Mouse (Mus musculus) splenic B cell, adult 2 months (primary cell): ENCODE measurements around the gene Ccdc141.
A peak's percentile ranks its signal among the peaks of the same experiment; 100 is the strongest.
"Not testable (repeated sequence)": the region's sequence is repeated elsewhere in the genome, so short reads cannot be mapped to it uniquely, and the experiment has no call there.

ENCODE experiments used
- DNase-seq: peaks from one replicate; pipeline ENCODE4 v3.0.0-alpha.2; 2011; ENCODE audit warnings: low read depth, low spot score
- H3K27me3 ChIP-seq: 2 replicates; pipeline ENCODE4 v1.6.1; 2012; ENCODE audit warnings: mild to moderate bottlenecking, low read length, moderate library complexity, mixed read lengths; ENCODE audit not compliant: control insufficient read depth, poor library complexity, insufficient read depth, severe bottlenecking
- H3K36me3 ChIP-seq: 2 replicates; pipeline ENCODE4 v1.6.1; 2012; ENCODE audit warnings: mild to moderate bottlenecking, low read length, moderate library complexity, mixed read lengths; ENCODE audit not compliant: control insufficient read depth, poor library complexity, insufficient read depth, severe bottlenecking

Ccdc141 gene

DNA sequence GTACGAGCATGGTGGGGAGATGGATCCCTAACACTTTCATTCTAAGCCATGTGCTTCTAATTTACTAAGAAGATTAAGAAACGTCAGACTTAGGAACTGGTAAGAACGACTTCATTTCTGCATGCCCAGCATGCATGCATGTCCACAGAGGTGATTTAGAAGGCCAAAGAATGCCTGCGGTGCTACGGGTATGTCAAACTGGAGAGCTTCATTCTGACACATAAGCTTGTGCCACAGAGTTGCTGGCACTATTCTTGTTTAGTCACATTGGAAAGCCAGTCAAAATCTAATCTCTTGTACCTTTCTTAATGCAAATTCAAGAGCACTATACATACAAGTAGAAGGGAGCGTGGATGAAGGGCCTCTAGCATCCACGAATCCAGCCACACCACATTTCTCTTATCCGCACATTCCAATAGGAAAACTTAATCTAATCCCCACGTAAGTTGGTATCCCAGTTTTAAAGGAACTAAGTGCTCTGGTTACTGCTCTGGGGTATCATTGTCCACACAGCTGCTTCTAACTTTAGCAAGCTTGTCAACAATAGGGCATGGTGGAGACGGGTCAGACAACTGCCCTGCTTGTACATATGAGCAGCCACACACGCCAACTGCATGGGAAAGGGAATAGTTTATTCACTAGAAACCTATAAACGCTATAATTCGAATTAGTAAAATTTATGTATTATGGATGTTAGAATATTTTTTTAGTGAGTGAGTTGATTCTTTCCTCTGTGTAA, 136.9 kb downstream of the Ccdc141 start:
- Histone ChIP-seq H3K36me3 (no peaks in the 10 kb centered on the region), H3K27me3 (no peaks in the 10 kb centered on the region)
- no peak for DNase-seq

DNA sequence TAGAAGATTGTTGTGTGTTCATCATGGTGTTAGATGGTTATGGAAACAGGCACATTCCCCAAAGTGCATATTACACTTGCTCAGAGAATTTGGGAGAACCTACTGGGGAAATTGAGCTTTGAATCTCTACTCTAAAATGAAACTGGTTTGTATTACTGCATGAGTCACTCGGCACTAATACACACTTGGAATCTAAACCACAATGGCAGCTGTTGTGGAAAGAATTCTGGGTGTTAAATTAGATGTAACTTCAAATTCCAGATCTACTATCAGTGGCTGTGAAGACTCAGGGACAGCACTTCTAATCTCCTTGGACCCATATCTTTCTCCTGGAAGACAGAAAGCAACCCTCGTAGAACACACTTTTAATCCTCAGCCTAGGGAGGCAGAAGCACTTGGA, 149.8 kb downstream of the Ccdc141 start:
- no peaks in the 10 kb centered on the region for H3K27me3 ChIP-seq
- DNase-seq = no peak

DNA sequence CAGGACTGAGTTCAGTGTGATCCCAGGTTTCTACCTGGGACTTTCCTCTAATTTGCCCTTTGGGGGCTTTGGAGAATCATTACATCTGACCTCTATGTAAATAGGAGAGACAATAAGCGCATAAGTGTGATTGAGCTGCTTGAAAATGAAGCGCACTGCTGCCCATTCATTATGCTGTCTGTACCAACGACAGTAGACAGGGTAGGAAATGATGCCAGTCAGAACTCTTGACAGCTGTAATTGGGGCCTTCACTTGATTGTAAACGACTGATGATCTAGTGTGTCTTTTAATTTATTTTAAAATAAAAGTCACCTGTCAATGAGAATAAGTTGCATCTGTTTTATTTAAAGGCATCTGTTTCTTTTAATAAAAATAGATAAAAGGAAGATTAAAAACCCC, 152.7 kb downstream of the Ccdc141 start:
- Histone ChIP-seq H3K27me3 (no peaks in the 10 kb centered on the region), H3K36me3 (no peaks in the 10 kb centered on the region)
- DNase-seq = no peak

More for the DNA sequence above, 149.8 kb downstream of the Ccdc141 start:
- no peaks in the 10 kb centered on the region for H3K36me3 ChIP-seq

DNA sequence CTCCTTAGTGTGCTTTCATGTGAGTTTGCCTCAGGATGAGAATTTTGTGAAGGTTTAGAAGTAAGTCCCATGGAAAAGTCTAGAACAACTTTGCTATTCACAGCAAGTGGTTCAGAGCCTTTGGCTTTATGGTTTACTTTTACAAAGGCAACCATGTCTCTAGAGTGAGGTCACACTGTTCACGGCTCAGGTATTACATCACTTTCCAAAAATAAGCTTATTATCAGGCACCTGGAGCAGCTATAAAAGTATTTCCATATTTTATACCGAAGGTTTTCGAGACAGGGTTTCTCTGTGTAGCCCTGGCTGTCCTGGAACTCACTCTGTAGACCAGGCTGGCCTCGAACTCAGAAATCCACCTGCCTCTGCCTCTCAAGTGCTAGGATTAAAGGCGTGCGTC, 157.0 kb downstream of the Ccdc141 start:
- H3K27me3 ChIP-seq, DNase-seq, H3K36me3 ChIP-seq: not testable (repeated sequence)

DNA sequence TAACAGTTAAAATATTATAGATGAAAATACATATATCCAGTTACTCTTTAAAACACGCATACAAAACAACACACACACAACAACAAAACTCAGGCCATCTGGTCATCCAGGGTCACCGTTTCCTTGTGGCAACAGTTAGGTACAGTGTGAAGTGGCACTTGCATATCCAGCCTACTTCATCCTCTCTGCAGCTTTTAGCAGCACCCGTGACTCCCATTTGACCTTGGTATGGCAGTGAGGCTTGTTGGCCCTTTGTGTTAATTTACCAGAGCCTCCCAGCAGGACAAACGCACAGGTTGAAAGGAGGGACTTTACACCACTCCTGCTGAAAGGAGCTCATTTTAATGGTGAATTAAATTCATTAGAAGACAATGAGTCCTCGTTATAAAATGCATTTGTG, 158.5 kb downstream of the Ccdc141 start:
- H3K36me3 ChIP-seq = no peaks in the 10 kb centered on the region
- no peaks in the 10 kb centered on the region for H3K27me3 ChIP-seq
- DNase-seq = no peak

DNA sequence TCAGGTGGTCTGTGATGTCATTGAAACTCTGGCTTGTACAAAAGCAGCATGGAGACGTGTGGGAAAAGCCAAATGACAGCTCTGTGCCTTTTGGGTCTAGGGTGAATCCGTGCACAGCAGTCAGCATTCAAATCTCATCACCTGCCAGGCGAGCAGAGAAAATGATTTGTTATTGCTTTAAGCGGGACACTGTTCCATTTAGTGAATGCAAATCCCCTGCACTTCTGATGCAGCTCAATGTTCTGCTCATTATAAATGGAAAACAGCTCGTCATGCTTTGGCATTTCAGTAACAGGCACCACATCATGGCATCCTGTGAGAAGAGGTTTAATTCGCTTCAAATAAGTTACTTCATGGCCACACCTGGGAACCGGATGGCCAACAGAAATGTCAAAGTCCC, 163.4 kb downstream of the Ccdc141 start:
- H3K27me3 ChIP-seq = no peaks in the 10 kb centered on the region
- H3K36me3 ChIP-seq = no peaks in the 10 kb centered on the region
- DNase-seq = no peak

DNA sequence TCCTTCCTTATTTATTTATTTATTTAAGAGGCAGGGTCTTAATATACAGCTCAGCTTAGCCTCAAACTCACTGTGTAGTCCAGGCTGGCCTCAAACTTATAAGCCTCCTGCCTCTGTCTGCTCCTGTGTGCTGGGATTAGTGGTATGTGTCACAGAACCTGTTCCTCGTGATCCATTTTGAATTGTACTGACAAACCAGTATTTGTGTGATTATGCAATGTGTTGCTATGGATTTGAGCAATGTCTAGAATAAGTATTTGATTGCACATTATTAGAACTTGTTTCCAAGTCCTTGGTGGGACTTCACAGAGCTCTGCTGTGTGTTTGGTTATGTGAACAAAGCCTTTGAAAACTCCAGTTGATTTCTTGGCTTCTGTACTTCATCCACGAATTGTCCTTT, 167.3 kb downstream of the Ccdc141 start:
- no peak for DNase-seq
- Histone ChIP-seq H3K36me3 (no peaks in the 10 kb centered on the region), H3K27me3 (no peaks in the 10 kb centered on the region)

DNA sequence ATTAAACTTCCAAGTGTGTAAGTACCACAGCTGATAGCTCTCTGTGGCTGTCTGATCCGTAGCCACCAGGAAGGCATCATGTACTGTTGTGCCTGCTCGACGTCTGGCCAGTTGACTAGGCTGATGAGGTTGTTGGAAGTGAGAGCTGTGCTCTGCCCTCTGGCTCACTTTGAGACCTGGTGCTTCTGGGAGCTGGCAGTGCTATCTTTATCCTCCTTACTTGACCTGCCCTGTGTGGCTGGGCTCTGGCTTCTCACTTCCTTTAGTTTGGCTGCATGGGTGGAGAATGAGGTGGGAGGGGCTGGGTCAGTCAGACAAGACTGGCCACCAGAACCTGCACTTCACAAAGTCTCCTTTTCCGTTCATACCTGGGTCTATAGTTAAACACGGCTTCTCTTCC, 172.1 kb downstream of the Ccdc141 start:
- no peak for DNase-seq
- no peaks in the 10 kb centered on the region for H3K27me3 ChIP-seq
- H3K36me3 ChIP-seq = no peaks in the 10 kb centered on the region

DNA sequence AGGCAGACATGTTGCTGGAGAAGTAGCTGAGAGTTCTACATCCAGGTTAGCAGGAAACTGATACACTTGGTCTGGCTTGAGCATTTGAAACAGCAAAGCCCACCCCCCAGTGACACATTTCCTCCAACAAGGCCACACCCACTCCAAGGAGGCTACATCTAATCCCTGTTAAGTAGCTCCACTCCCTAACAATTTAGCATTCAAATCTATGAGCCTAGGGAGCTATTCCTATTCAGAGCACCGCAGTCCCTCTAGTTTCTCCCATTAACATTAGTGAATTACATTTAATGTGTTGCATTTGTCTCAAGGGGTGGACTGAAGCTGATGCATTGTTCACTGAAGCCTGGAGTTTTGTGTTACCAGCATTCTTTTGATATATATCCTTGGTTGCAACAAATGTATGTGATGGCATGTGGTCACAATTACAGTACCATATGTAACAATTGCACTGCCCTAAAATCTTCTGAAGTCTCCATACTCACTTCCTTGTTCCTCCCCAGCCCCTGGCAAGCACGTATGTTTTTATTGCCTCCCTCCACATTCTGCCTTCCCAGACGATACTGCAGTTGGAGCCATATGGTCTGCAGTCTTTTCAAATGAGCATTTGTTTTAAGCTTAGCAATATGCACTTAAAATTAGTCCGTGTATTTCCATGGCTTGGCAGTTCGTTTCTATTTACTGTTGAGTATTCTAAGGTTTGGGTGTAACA, 177.8 kb downstream of the Ccdc141 start:
- Histone ChIP-seq H3K27me3 (no peaks in the 10 kb centered on the region), H3K36me3 (no peaks in the 10 kb centered on the region)
- DNase-seq = no peak

DNA sequence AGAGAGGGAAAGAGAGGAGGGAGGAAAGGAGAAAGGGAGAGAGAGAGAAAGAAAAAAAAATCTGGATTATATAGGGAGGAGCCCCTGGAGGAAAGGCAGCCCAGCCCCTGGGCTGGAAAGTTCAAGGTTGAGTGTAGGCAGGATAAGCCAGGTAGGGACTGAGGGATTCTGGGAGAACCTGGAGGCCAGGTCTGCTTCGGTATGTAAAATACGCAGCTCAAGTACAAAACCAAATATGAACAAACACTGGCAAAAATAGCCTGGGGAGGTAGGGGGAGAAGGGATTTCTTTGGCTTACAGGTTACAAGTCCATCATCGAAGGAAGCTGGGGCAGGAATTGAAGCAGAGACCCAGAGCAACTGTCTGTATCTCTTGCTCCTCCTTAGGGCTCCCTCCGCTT, 183.1 kb downstream of the Ccdc141 start:
- Histone ChIP-seq H3K27me3 (no peaks in the 10 kb centered on the region), H3K36me3 (no peaks in the 10 kb centered on the region)
- no peak for DNase-seq

DNA sequence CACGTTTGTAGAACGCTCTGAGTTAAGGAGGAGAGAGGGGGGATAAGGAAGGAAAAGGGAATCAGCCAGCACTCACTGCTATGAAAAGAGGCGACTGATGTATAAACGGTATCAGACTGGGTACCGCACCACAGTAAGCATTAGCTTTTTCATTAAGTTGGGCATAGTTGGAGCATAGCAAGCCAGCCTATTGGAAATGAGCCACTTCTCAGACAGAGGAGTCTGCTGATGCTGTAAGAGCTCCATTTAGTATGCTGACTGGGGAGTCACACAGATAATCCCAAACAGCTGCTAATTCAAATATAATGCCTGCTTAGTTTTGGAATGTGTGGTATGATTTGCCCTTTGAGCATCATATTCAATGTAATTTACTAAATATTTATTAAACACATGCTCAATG, 186.1 kb downstream of the Ccdc141 start:
- Histone ChIP-seq H3K36me3 (no peaks in the 10 kb centered on the region), H3K27me3 (no peaks in the 10 kb centered on the region)
- DNase-seq = no peak

DNA sequence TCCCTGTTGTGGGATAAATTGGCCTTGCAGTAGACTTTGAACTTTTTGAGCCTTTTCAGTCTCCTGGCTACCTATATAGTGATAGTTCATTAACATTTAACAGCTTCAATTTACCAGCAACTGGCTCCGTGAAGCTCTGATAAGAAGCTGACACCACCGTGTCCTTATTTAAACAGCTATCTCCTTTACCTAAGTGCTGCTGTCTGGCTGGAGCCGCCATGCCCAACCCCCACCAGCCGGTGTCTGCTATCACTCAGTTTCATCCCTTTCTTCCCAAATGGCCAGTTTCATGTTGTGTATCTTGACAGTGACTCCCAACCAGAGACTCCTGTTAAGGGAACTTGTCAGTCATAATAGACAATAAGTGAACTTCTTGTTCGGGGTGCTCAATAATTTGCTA, 186.8 kb downstream of the Ccdc141 start:
- Histone ChIP-seq H3K36me3 (no peaks in the 10 kb centered on the region), H3K27me3 (no peaks in the 10 kb centered on the region)
- no peak for DNase-seq

DNA sequence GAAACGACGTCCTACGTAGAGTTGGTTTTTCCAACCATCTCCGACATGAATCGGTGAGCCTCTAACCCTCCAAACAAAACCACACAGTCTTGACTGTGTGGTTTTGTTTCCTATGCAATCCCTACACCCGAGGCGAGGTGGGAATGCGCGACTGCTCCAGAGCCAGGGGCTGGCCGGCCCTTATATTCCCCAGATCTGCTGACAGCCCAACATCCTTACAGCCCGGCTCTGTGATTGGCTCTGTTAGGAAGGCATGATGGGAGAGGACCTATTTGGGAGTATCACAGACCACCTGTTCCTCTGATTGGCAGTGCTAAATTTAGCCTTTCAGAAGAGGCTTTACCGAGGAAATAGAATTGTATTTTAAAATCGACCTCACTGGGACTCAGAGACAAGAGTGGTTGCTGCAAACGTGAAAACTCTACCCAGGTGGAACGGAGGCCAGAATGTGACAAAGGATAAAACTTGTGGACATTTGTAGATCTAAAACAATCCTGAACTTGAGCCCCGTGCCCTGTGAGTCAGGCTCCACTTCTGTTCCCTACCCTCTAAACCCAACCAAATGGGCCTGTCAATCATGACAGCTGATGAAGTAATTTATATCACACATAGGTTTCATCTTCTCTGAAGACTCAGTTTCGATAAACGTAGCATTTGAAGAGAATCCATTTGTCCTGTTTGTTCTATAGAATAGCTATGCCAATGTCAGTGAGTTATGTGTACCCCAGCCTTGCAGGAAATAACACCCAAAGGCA, 187.9 kb downstream of the Ccdc141 start, which contains the start of gene Ttn:
Ttn (minus strand) TSS at position 157 of the 755 bp plus-strand sequence.
- Histone ChIP-seq H3K27me3 (no peaks in the 10 kb centered on the region), H3K36me3 (no peaks in the 10 kb centered on the region)
- DNase-seq = no peak

DNA sequence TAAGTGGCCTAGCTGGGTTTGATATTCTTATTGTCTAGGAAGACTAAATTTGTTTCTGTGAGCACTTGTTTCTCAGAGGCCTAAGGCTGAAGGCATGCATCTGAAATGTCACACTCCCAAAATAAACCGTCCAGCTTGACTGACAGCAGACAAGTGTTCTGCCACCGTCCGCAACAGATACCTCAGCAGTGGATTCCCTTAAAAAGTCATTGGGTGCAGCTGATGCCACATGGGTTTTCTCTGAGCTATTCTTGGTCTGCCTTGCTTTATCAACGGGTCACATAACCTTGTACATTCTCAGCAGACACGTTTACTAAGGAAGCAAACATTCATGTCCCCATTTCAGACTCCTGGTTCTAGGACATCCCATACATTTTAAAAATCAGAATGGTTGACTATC, 188.7 kb downstream of the Ccdc141 start:
- DNase-seq = no peak
- Histone ChIP-seq H3K36me3 (no peaks in the 10 kb centered on the region), H3K27me3 (no peaks in the 10 kb centered on the region)

DNA sequence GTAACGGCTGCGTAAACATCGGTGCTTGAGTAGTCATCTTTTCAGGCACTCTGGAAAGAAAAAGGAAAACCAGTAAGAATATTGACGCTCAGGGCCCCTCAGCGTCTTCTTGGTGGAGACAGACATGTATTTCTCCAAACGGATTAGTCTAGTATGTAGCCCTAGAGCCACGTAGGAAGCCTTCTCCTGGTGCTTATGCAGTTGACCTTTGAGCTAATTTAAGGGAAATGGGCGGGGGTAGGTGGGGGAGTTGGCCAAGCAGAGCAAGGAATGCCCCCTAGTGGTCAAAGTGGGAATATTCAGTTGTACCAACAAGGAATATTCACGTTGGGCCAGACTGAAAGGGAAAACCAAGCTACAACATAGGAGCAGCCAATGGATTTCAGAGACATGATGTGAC, 190.3 kb downstream of the Ccdc141 start:
- Histone ChIP-seq H3K27me3 (no peaks in the 10 kb centered on the region), H3K36me3 (no peaks in the 10 kb centered on the region)
- peak; percentile 4 for DNase-seq
